Mouse (Mus musculus) CD4-positive naive resting alpha-beta T cell, adult 76 days (primary cell): ENCODE data around the gene Rpn1. TPM values are rescaled to one million over a fixed set of nuclear protein-coding genes. Genes with fewer than 3 reads are reported as not detected.

Experiments used
- total RNA-seq: library from RNA; stranded (reverse); gene quantifications from one replicate; pipeline ENCODE4 v1.2.4, GENCODE M21; 2023

Gene Rpn1
- 91.0 TPM for total RNA-seq

GRCm38 (mm10) chr6:88084278-88085151, at the start of gene Rpn1:
TSS of gene Rpn1 (plus strand) at chr6:88084482.

GRCm38 (mm10) chr6:88044577-88045405, 39.5 kb upstream of the Rpn1 start, which contains the start of gene Rab7:
TSS of gene Rab7 (minus strand) at chr6:88045270.

Other genes with a start within 250 kb of the Rpn1 start
- 6.3 TPM for gene Gm45140, start 248.7 kb upstream of the Rpn1 start, total RNA-seq
- 79.8 TPM for gene Isy1, start 245.7 kb upstream of the Rpn1 start, total RNA-seq
- 566 TPM for gene Cnbp, start 233.4 kb upstream of the Rpn1 start, total RNA-seq
- gene Copg1, start 196.7 kb upstream of the Rpn1 start, total RNA-seq = 173 TPM
- gene Hmces, start 170.5 kb upstream of the Rpn1 start, total RNA-seq = 41.5 TPM
- 0.64 TPM for gene H1fx, start 102.8 kb upstream of the Rpn1 start, total RNA-seq
- gene Rab7, start 39.2 kb upstream of the Rpn1 start, total RNA-seq = 151 TPM
- 0.76 TPM for gene Gata2, start 109.4 kb downstream of the Rpn1 start, total RNA-seq
- not detected for gene Dnajb8, start 137.8 kb downstream of the Rpn1 start, total RNA-seq